Mouse (Mus musculus): ENCODE measurements at regions not wholly inside any gene's neighbourhood (a gene's known extent, or its start where the extent isn't known, plus 50 kb on each side); places are given as distances from the start of the nearest gene placed in this dataset.
A peak's percentile ranks its signal among the peaks of the same experiment; 100 is the strongest.
"Not testable (repeated sequence)": the region's sequence is repeated elsewhere in the genome, so short reads cannot be mapped to it uniquely, and the experiment has no call there.

- no peak for DNase-seq
These were observed 161.1 kb downstream of the Srek1 start for GRCm38 (mm10) chr13:103613333-103613725.

GRCm38 (mm10) chr13:103612720-103613332, 161.6 kb downstream of the Srek1 start:
- DNase-seq: no peak

GRCm38 (mm10) chr13:103602302-103602701, 172.1 kb downstream of the Srek1 start:
- DNase-seq: no peak

GRCm38 (mm10) chr13:103592371-103592770, 182.0 kb downstream of the Srek1 start:
- DNase-seq: no peak

GRCm38 (mm10) chr13:103591874-103592273, 182.5 kb downstream of the Srek1 start:
- DNase-seq: no peak

- not testable (repeated sequence) for DNase-seq
These were observed 183.0 kb downstream of the Srek1 start for GRCm38 (mm10) chr13:103591381-103591780.

GRCm38 (mm10) chr13:103589646-103590045, 184.8 kb downstream of the Srek1 start:
- no peak for DNase-seq

- DNase-seq: no peak
These were observed 197.6 kb downstream of the Srek1 start for GRCm38 (mm10) chr13:103576856-103577255.

- DNase-seq: no peak
These were observed 209.7 kb downstream of the Srek1 start for GRCm38 (mm10) chr13:103564715-103565114.

GRCm38 (mm10) chr13:103561795-103562705, 212.4 kb downstream of the Srek1 start:
- no peak for DNase-seq

GRCm38 (mm10) chr13:103558915-103559314, 215.5 kb downstream of the Srek1 start:
- no peak for DNase-seq

- DNase-seq: no peak
These were observed 205.3 kb upstream of the Mast4 start for GRCm38 (mm10) chr13:103539577-103539976.

GRCm38 (mm10) chr13:103513825-103514224, 179.5 kb upstream of the Mast4 start:
- DNase-seq: no peak

- DNase-seq: no peak
These were observed 178.2 kb upstream of the Mast4 start for GRCm38 (mm10) chr13:103512476-103512875.

GRCm38 (mm10) chr13:103504987-103505386, 170.7 kb upstream of the Mast4 start:
- peak; percentile 17 to 19 for DNase-seq

- DNase-seq: no peak
These were observed 165.1 kb upstream of the Mast4 start for GRCm38 (mm10) chr13:103499376-103499775.

- no peak for DNase-seq
These were observed 160.1 kb upstream of the Mast4 start for GRCm38 (mm10) chr13:103494371-103494770.

GRCm38 (mm10) chr13:103493567-103493966, 159.3 kb upstream of the Mast4 start:
- no peak for DNase-seq

- no peak for DNase-seq
These were observed 155.8 kb upstream of the Mast4 start for GRCm38 (mm10) chr13:103490049-103490448.

GRCm38 (mm10) chr13:103484092-103484491, 149.8 kb upstream of the Mast4 start:
- no peak for DNase-seq

GRCm38 (mm10) chr13:103483392-103483791, 149.1 kb upstream of the Mast4 start:
- DNase-seq: no peak

- no peak for DNase-seq
These were observed 142.0 kb upstream of the Mast4 start for GRCm38 (mm10) chr13:103476328-103476727.

- DNase-seq: no peak
These were observed 137.9 kb upstream of the Mast4 start for GRCm38 (mm10) chr13:103472216-103472615.

- DNase-seq: no peak
These were observed 135.8 kb upstream of the Mast4 start for GRCm38 (mm10) chr13:103470141-103470540.

Data from B cell, adult 2 months (primary cell).